Mouse (Mus musculus) forebrain, embryonic 15.5 days (tissue): ENCODE data around the gene Mael. TPM values are rescaled to one million over a fixed set of nuclear protein-coding genes. Genes with fewer than 3 reads are reported as not detected.

ENCODE experiments used
- ATAC-seq: fragments of 200-750 bp; cut with Nextera tagmentation; replicated peaks from 2 replicates; pipeline ENCODE4 v1.8.0; 2017; ENCODE audit warnings: mild to moderate bottlenecking, moderate TSS enrichment, moderate library complexity
- H3K27ac ChIP-seq: fragments of 300-500 bp; sonication (generic); replicated peaks from 2 replicates; pipeline ENCODE4 v1.5.1; 2015; ENCODE audit warnings: mild to moderate bottlenecking, inconsistent platforms
- H3K27me3 ChIP-seq: fragments of 300-500 bp; sonication (generic); 2 replicates; pipeline ENCODE4 v1.6.1; 2015; ENCODE audit warnings: inconsistent platforms
- H3K36me3 ChIP-seq: fragments of 300-500 bp; sonication (generic); 2 replicates; pipeline ENCODE4 v1.6.1; 2015; ENCODE audit warnings: mild to moderate bottlenecking, inconsistent platforms
- H3K4me1 ChIP-seq: fragments of 300-500 bp; sonication (generic); 2 replicates; pipeline ENCODE4 v1.6.1; 2015; ENCODE audit warnings: inconsistent platforms
- H3K4me2 ChIP-seq: fragments of 300-500 bp; sonication (generic); replicated peaks from 2 replicates; pipeline ENCODE4 v1.6.1; 2015; ENCODE audit warnings: mild to moderate bottlenecking, inconsistent platforms
- H3K4me3 ChIP-seq: fragments of 300-500 bp; sonication (generic); 2 replicates; pipeline ENCODE4 v1.5.1; 2015; ENCODE audit warnings: mild to moderate bottlenecking, inconsistent platforms
- H3K9ac ChIP-seq: fragments of 300-500 bp; sonication (generic); replicated peaks from 2 replicates; pipeline ENCODE4 v1.6.1; 2015; ENCODE audit warnings: mild to moderate bottlenecking, inconsistent platforms
- H3K9me3 ChIP-seq: fragments of 300-500 bp; sonication (generic); 2 replicates; pipeline ENCODE4 v1.6.1; 2016; ENCODE audit warnings: inconsistent platforms
- WGBS: fragments of 180-500 bp; shearing (Covaris S2); methylation state at CpG from one replicate; pipeline ENCODE4 v1.1.7; 2015; ENCODE audit warnings: mixed read lengths; 5-methylcytosine and 5-hydroxymethylcytosine counted together
- polyA plus RNA-seq: library from polyadenylated mRNA; unstranded; fragments of >200 nt; fragmentation: Nextera tagmentation; extraction: Ambion mirVana; gene quantifications from 2 replicates; pipeline ENCODE4 v1.2.1, GENCODE M21; 2015

Mael gene
- polyA plus RNA-seq, 1 experiment from 2014 or later, result not detected

- Histone ChIP-seq H3K4me1 (peaks cover 3% of the 10 kb centered on the region; the same call in 1 of the 2 replicates), H3K27me3 (0 out of 2 replicates have a peak, but pooled peaks cover 5% of the 10 kb centered on the region), H3K9me3 (no peaks in the 10 kb centered on the region), H3K4me2 (no peak overlapping the region), H3K36me3 (no peaks in the 10 kb centered on the region), H3K9ac (no peak overlapping the region), H3K4me3 (no peak overlapping the region), H3K27ac (no peak overlapping the region)
- WGBS, result 91% methylated on average over 14 of the region's 14 CpGs
- no peak for ATAC-seq
Observed at GRCm38 (mm10) chr1:166164580-166164979, 74.0 kb downstream of the Mael start.

- WGBS, result 19% methylated on average over 24 of the region's 24 CpGs
- no peak overlapping the region for H3K9ac ChIP-seq
- peak; percentile 72 for ATAC-seq
Observed at GRCm38 (mm10) chr1:166160569-166161445, 77.7 kb downstream of the Mael start.

GRCm38 (mm10) chr1:166160111-166160510, 78.4 kb downstream of the Mael start:
- Histone ChIP-seq H3K4me2 (peak overlapping the region; percentile 38; the same call in 1 of the 2 replicates), H3K27ac (no peak overlapping the region), H3K27me3 (peaks cover 9% of the 10 kb centered on the region; the same call in 1 of the 2 replicates), H3K9ac (no peak overlapping the region), H3K4me3 (no peak overlapping the region), H3K9me3 (no peaks in the 10 kb centered on the region), H3K36me3 (no peaks in the 10 kb centered on the region), H3K4me1 (peaks cover 3% of the 10 kb centered on the region; the same call in 1 of the 2 replicates)
- WGBS, result 55% methylated on average over 5 of the region's 5 CpGs
- ATAC-seq, result peak; percentile 24; the same call in 1 of the 2 replicates

More at GRCm38 (mm10) chr1:166160569-166161445, 77.7 kb downstream of the Mael start:
- Histone ChIP-seq H3K4me2 (peak overlapping the region; percentile 38), H3K9me3 (no peaks in the 10 kb centered on the region), H3K4me3 (peak overlapping the region; percentile 13; the same call in 1 of the 2 replicates), H3K36me3 (no peaks in the 10 kb centered on the region), H3K27ac (no peak overlapping the region), H3K4me1 (peaks cover 3% of the 10 kb centered on the region; the same call in 1 of the 2 replicates), H3K27me3 (0 out of 2 replicates have a peak, but pooled peaks cover 5% of the 10 kb centered on the region)

GRCm38 (mm10) chr1:166158664-166159063, 79.9 kb downstream of the Mael start:
- H3K27ac ChIP-seq, result no peak overlapping the region
- H3K9me3 ChIP-seq, result no peaks in the 10 kb centered on the region
- H3K27me3 ChIP-seq, result peaks cover 12% of the 10 kb centered on the region; the same call in 1 of the 2 replicates
- 70% methylated on average over 9 of the region's 9 CpGs for WGBS
- no peak overlapping the region for H3K4me2 ChIP-seq
- no peak overlapping the region for H3K9ac ChIP-seq
- H3K4me3 ChIP-seq, result no peak overlapping the region
- peaks cover 6% of the 10 kb centered on the region for H3K4me1 ChIP-seq
- ATAC-seq, result no peak
- no peaks in the 10 kb centered on the region for H3K36me3 ChIP-seq

GRCm38 (mm10) chr1:166157712-166158111, 80.8 kb downstream of the Mael start:
- Histone ChIP-seq H3K27ac (no peak overlapping the region), H3K9ac (no peak overlapping the region), H3K4me1 (peaks cover 9% of the 10 kb centered on the region), H3K4me2 (no peak overlapping the region), H3K9me3 (no peaks in the 10 kb centered on the region), H3K4me3 (no peak overlapping the region), H3K36me3 (no peaks in the 10 kb centered on the region), H3K27me3 (peaks cover 12% of the 10 kb centered on the region; the same call in 1 of the 2 replicates)
- 90% methylated on average over 12 of the region's 12 CpGs for WGBS
- no peak for ATAC-seq

GRCm38 (mm10) chr1:166155113-166155494, 83.4 kb downstream of the Mael start:
- ATAC-seq, result no peak
- Histone ChIP-seq H3K4me3 (no peak overlapping the region), H3K9me3 (no peaks in the 10 kb centered on the region), H3K36me3 (no peaks in the 10 kb centered on the region), H3K9ac (no peak overlapping the region), H3K27me3 (peaks cover 9% of the 10 kb centered on the region; the same call in 1 of the 2 replicates), H3K4me2 (no peak overlapping the region), H3K4me1 (peaks cover 5% of the 10 kb centered on the region), H3K27ac (no peak overlapping the region)
- WGBS, result 71% methylated on average over 10 of the region's 10 CpGs

- Histone ChIP-seq H3K27me3 (peaks cover 8% of the 10 kb centered on the region; the same call in 1 of the 2 replicates), H3K4me3 (no peak overlapping the region), H3K4me2 (peak overlapping the region; percentile 34; the same call in 1 of the 2 replicates), H3K9me3 (no peaks in the 10 kb centered on the region), H3K27ac (no peak overlapping the region), H3K36me3 (no peaks in the 10 kb centered on the region), H3K4me1 (peaks cover 5% of the 10 kb centered on the region), H3K9ac (0 out of 2 replicates have a peak overlapping the region, but pooled peaks have one; percentile 33)
- ATAC-seq, result peak; percentile 54
- WGBS, result 19% methylated on average over 29 of the region's 29 CpGs
Observed at GRCm38 (mm10) chr1:166154162-166155112, 84.1 kb downstream of the Mael start.

- 12% methylated on average over 18 of the region's 18 CpGs for WGBS
- Histone ChIP-seq H3K36me3 (no peaks in the 10 kb centered on the region), H3K4me3 (no peak overlapping the region), H3K4me1 (peaks cover 5% of the 10 kb centered on the region), H3K4me2 (no peak overlapping the region), H3K27ac (no peak overlapping the region), H3K9ac (no peak overlapping the region), H3K9me3 (no peaks in the 10 kb centered on the region), H3K27me3 (peaks cover 8% of the 10 kb centered on the region; the same call in 1 of the 2 replicates)
- ATAC-seq, result peak; percentile 54
Observed at GRCm38 (mm10) chr1:166153351-166154120, 85.0 kb downstream of the Mael start.

- ATAC-seq, result no peak
- no peak overlapping the region for H3K27ac ChIP-seq
- H3K27me3 ChIP-seq, result peaks cover 8% of the 10 kb centered on the region; the same call in 1 of the 2 replicates
- H3K9me3 ChIP-seq, result no peaks in the 10 kb centered on the region
- no peak overlapping the region for H3K4me3 ChIP-seq
- 87% methylated on average over 10 of the region's 10 CpGs for WGBS
- no peaks in the 10 kb centered on the region for H3K36me3 ChIP-seq
- H3K4me1 ChIP-seq, result peaks cover 5% of the 10 kb centered on the region
- H3K4me2 ChIP-seq, result no peak overlapping the region
- no peak overlapping the region for H3K9ac ChIP-seq
Observed at GRCm38 (mm10) chr1:166152034-166152433, 86.5 kb downstream of the Mael start.

- Histone ChIP-seq H3K4me2 (no peak overlapping the region), H3K4me3 (no peak overlapping the region), H3K9me3 (no peaks in the 10 kb centered on the region), H3K27ac (no peak overlapping the region), H3K9ac (no peak overlapping the region), H3K36me3 (no peaks in the 10 kb centered on the region), H3K4me1 (peaks cover 5% of the 10 kb centered on the region), H3K27me3 (peaks cover 8% of the 10 kb centered on the region; the same call in 1 of the 2 replicates)
- ATAC-seq, result no peak
- WGBS, result 53% methylated on average over 11 of the region's 11 CpGs
Observed at GRCm38 (mm10) chr1:166151341-166151740, 87.2 kb downstream of the Mael start.
